Mouse (Mus musculus): ENCODE measurements around the gene Mef2a. TPM values are rescaled to one million over a fixed set of nuclear protein-coding genes. Genes with fewer than 3 reads are reported as not detected.

The Mef2a gene
- total RNA-seq (2021), result 10 to 100 TPM; 65.0 to 81.0 TPM
- long read RNA-seq, experiment 1, full-length matches to known transcripts, result 3 of 22 reads
- long read RNA-seq, experiment 1, partial matches to known transcripts, result 16 of 22 reads
- long read RNA-seq, experiment 1, other reads (novel, unspliced or antisense), result 3 of 22 reads
- long read RNA-seq, experiment 2, full-length matches to known transcripts, result 8 of 15 reads
- long read RNA-seq, experiment 2, partial matches to known transcripts, result 0 of 15 reads
- long read RNA-seq, experiment 2, other reads (novel, unspliced or antisense), result 7 of 15 reads

- peak; percentile 98 for DNase-seq
Observed at GRCm38 (mm10) chr7:67372729-67373583, at the start of gene Mef2a. TSS of gene Mef2a (minus strand) at chr7:67372858.

- DNase-seq, result peak; percentile 61
Observed at GRCm38 (mm10) chr7:67421476-67422186, 49.0 kb upstream of the Mef2a start.

- no peak for DNase-seq
Observed at GRCm38 (mm10) chr7:67421088-67421475, 48.4 kb upstream of the Mef2a start.

- no peak for DNase-seq
Observed at GRCm38 (mm10) chr7:67419591-67420314, 47.1 kb upstream of the Mef2a start.

- no peak for DNase-seq
Observed at GRCm38 (mm10) chr7:67418122-67418521, 45.5 kb upstream of the Mef2a start.

GRCm38 (mm10) chr7:67414766-67415165 lies 42.1 kb upstream of the Mef2a start:
- peak; percentile 37 for DNase-seq

GRCm38 (mm10) chr7:67412686-67413085 lies 40.0 kb upstream of the Mef2a start:
- DNase-seq, result no peak

GRCm38 (mm10) chr7:67407019-67407418 lies 34.4 kb upstream of the Mef2a start:
- DNase-seq, result no peak

GRCm38 (mm10) chr7:67404176-67404575 lies 31.5 kb upstream of the Mef2a start:
- no peak for DNase-seq

GRCm38 (mm10) chr7:67402353-67402752 lies 29.7 kb upstream of the Mef2a start:
- no peak for DNase-seq

- no peak for DNase-seq
Observed at GRCm38 (mm10) chr7:67401379-67401778, 28.7 kb upstream of the Mef2a start.

GRCm38 (mm10) chr7:67390760-67391159 lies 18.1 kb upstream of the Mef2a start:
- no peak for DNase-seq

- no peak for DNase-seq
Observed at GRCm38 (mm10) chr7:67390095-67390494, 17.4 kb upstream of the Mef2a start.

- peak; percentile 77 for DNase-seq
Observed at GRCm38 (mm10) chr7:67384942-67385872, 12.5 kb upstream of the Mef2a start.

- DNase-seq, result no peak
Observed at GRCm38 (mm10) chr7:67380174-67381129, 7.8 kb upstream of the Mef2a start.

- no peak for DNase-seq
Observed at GRCm38 (mm10) chr7:67376796-67377195, 4.1 kb upstream of the Mef2a start.

GRCm38 (mm10) chr7:67373975-67374374 lies 1.3 kb upstream of the Mef2a start:
- DNase-seq, result peak; percentile 39

GRCm38 (mm10) chr7:67373584-67373960 lies 914 bp upstream of the Mef2a start:
- no peak for DNase-seq

GRCm38 (mm10) chr7:67371891-67372672 lies 576 bp downstream of the Mef2a start:
- DNase-seq, result peak; percentile 67

All from adrenal gland, postnatal 10 days (tissue).